Mouse (Mus musculus): ENCODE measurements around the gene Aldoc. TPM values are rescaled to one million over a fixed set of nuclear protein-coding genes. Genes with fewer than 3 reads are reported as not detected.
A peak's percentile ranks its signal among the peaks of the same experiment; 100 is the strongest.
"Not testable (repeated sequence)": the region's sequence is repeated elsewhere in the genome, so short reads cannot be mapped to it uniquely, and the experiment has no call there.

Gene Aldoc
- 144 and 175 TPM in 2 replicates for polyA plus RNA-seq (2015; fragmentation: Nextera tagmentation; extraction: Ambion mirVana)

GRCm38 (mm10) chr11:78322860-78323259 lies at the start of gene Aldoc:
Gene Aldoc, plus strand, starts transcription at chr11:78322968.
- peak within 1 kb of the TSS; percentile 17 for H3K4me3 ChIP-seq
- no peaks in the 10 kb centered on the region for H3K27me3 ChIP-seq
- peak within 1 kb of the TSS; percentile 69 for H3K27ac ChIP-seq
- H3K9ac ChIP-seq, result peak within 1 kb of the TSS; percentile 40; the same call in 1 of the 2 replicates
- peak within 1 kb of the TSS; percentile 41 for H3K4me2 ChIP-seq
- peaks cover 22% of the 10 kb centered on the region for H3K4me1 ChIP-seq (replicated peaks)
- H3K36me3 ChIP-seq, result 0 out of 2 replicates have a peak, but pooled peaks cover 6% of the 10 kb centered on the region
- peak; percentile 85 for ATAC-seq (ENCODE audit: low FRiP score)
- H3K9me3 ChIP-seq, result no peaks in the 10 kb centered on the region
- 8% methylated on average over 15 of the region's 15 CpGs for WGBS

- H3K4me1 ChIP-seq (replicated peaks), result peaks cover 4% of the 10 kb centered on the region
- no peak for ATAC-seq (ENCODE audit: low FRiP score)
- H3K36me3 ChIP-seq, result peaks cover 96% of the 10 kb centered on the region
- H3K27me3 ChIP-seq, result no peaks in the 10 kb centered on the region
- WGBS, result 100% methylated on average over 1 of the region's 1 CpGs
- no peak overlapping the region for H3K4me2 ChIP-seq
- H3K27ac ChIP-seq, result no peak overlapping the region
- no peak overlapping the region for H3K9ac ChIP-seq
- H3K4me3 ChIP-seq, result no peak overlapping the region
- no peaks in the 10 kb centered on the region for H3K9me3 ChIP-seq
These were observed 47.2 kb upstream of the Aldoc start for GRCm38 (mm10) chr11:78275596-78275995.

- H3K9me3 ChIP-seq; H3K9ac ChIP-seq; H3K27me3 ChIP-seq; H3K4me1 ChIP-seq (replicated peaks); H3K4me2 ChIP-seq; H3K27ac ChIP-seq; ATAC-seq (ENCODE audit: low FRiP score); H3K4me3 ChIP-seq: not testable (repeated sequence)
- peaks cover 98% of the 10 kb centered on the region for H3K36me3 ChIP-seq
- WGBS, result 92% methylated on average over 4 of the region's 4 CpGs
These were observed 46.6 kb upstream of the Aldoc start for GRCm38 (mm10) chr11:78276169-78276568.

DNA sequence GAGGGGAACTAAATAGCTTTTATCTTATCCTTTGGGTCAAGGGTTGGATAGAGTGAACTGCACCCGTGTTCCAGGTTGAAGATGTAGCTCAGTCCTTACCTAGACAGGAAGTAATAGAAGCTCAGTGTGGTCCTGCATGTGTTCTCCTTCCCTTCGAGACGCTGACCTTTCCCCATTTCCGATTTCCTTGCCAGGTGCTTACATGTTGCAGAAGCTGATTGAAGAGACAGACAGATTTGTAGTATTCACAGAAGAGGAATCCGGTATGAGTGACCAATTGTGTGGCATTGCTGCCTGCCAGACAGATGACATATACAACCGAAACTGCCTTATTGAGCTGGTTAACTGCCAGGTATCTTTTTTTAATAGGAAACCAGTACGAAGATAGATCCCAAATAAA lies 43.9 kb upstream of the Aldoc start:
- 91% methylated on average over 7 of the region's 7 CpGs for WGBS
- no peak for ATAC-seq (ENCODE audit: low FRiP score)
- Histone ChIP-seq H3K36me3 (peaks cover 98% of the 10 kb centered on the region), H3K9me3 (no peaks in the 10 kb centered on the region), H3K4me3 (no peak overlapping the region), H3K27me3 (no peaks in the 10 kb centered on the region), H3K27ac (no peak overlapping the region), H3K4me1 (replicated peaks) (no peaks in the 10 kb centered on the region), H3K9ac (no peak overlapping the region), H3K4me2 (no peak overlapping the region)

DNA sequence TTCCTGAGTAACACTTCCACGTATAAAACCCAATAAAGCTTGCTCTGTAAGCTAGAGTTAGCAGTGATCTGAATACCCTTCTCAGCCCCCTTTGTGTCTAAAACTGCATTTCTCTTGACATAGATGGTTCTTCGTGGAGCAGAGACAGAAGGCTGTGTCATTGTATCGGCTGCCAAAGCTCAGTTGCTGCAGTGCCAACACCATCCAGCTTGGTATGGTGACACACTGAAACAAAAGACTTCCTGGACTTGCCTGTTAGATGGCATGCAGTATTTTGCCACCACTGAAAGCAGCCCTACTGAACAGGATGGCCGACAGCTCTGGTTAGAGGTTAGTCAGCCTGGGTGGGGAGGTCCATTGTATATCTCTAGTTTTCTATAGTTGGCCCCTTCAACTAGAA lies 43.2 kb upstream of the Aldoc start:
- Histone ChIP-seq H3K4me2 (no peak overlapping the region), H3K4me3 (no peak overlapping the region), H3K36me3 (peaks cover 98% of the 10 kb centered on the region), H3K4me1 (replicated peaks) (no peaks in the 10 kb centered on the region), H3K27ac (no peak overlapping the region), H3K9me3 (no peaks in the 10 kb centered on the region), H3K27me3 (no peaks in the 10 kb centered on the region), H3K9ac (no peak overlapping the region)
- WGBS, result 89% methylated on average over 4 of the region's 4 CpGs
- ATAC-seq (ENCODE audit: low FRiP score), result no peak

- Histone ChIP-seq H3K4me1 (replicated peaks) (no peaks in the 10 kb centered on the region), H3K9me3 (no peaks in the 10 kb centered on the region), H3K4me3 (no peak overlapping the region), H3K4me2 (no peak overlapping the region), H3K27me3 (no peaks in the 10 kb centered on the region), H3K36me3 (peaks cover 88% of the 10 kb centered on the region), H3K9ac (no peak overlapping the region), H3K27ac (no peak overlapping the region)
- WGBS, result 93% methylated on average over 7 of the region's 7 CpGs
- ATAC-seq (ENCODE audit: low FRiP score), result no peak
These were observed 33.5 kb upstream of the Aldoc start for GRCm38 (mm10) chr11:78289146-78289763.

GRCm38 (mm10) chr11:78290654-78291053 lies 32.1 kb upstream of the Aldoc start, which contains the start of gene BC030499:
Gene BC030499, plus strand, starts transcription at chr11:78290841.
- WGBS, result 93% methylated on average over 4 of the region's 4 CpGs
- H3K27me3 ChIP-seq, result no peaks in the 10 kb centered on the region
- no peaks in the 10 kb centered on the region for H3K9me3 ChIP-seq
- H3K4me1 ChIP-seq (replicated peaks), result no peaks in the 10 kb centered on the region
- H3K4me2 ChIP-seq, result no peak within 1 kb of the TSS
- H3K27ac ChIP-seq, result no peak within 1 kb of the TSS
- H3K4me3 ChIP-seq, result no peak within 1 kb of the TSS
- peaks cover 81% of the 10 kb centered on the region for H3K36me3 ChIP-seq
- H3K9ac ChIP-seq, result no peak within 1 kb of the TSS
- ATAC-seq (ENCODE audit: low FRiP score), result no peak

DNA sequence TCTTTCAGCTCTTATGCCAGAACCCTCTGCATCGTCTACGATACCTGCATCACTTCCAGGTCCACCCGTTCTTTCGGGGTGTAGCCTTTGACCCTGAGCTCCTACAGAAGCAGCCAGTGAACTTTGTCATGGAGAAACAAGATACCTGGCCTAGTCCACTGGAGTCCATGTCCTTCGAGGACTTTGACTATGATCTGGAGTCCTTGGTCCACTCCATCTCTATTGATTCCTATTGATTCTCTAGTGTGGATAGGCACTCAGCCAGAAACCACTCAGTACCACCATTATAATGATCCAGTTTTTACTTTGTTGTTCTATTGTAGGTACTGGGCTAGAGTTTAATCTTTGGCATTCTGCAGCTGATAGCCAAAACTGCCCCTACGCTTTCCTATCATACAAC lies 28.2 kb upstream of the Aldoc start:
- peaks cover 49% of the 10 kb centered on the region for H3K36me3 ChIP-seq
- H3K27me3 ChIP-seq, result no peaks in the 10 kb centered on the region
- ATAC-seq (ENCODE audit: low FRiP score), result no peak
- H3K27ac ChIP-seq, result no peak overlapping the region
- WGBS, result 97% methylated on average over 6 of the region's 6 CpGs
- H3K4me1 ChIP-seq (replicated peaks), result no peaks in the 10 kb centered on the region
- H3K4me3 ChIP-seq, result no peak overlapping the region
- no peak overlapping the region for H3K4me2 ChIP-seq
- no peaks in the 10 kb centered on the region for H3K9me3 ChIP-seq
- H3K9ac ChIP-seq, result no peak overlapping the region

GRCm38 (mm10) chr11:78300917-78301316 lies 21.9 kb upstream of the Aldoc start:
- WGBS, result 67% methylated on average over 7 of the region's 7 CpGs
- Histone ChIP-seq H3K9me3 (no peaks in the 10 kb centered on the region), H3K9ac (peak overlapping the region; percentile 64), H3K27me3 (no peaks in the 10 kb centered on the region), H3K4me2 (peak overlapping the region; percentile 99), H3K4me1 (replicated peaks) (peaks cover 10% of the 10 kb centered on the region), H3K36me3 (0 out of 2 replicates have a peak, but pooled peaks cover 12% of the 10 kb centered on the region), H3K4me3 (peak overlapping the region; percentile 60), H3K27ac (peak overlapping the region; percentile 58)
- ATAC-seq (ENCODE audit: low FRiP score), result peak; percentile 36

DNA sequence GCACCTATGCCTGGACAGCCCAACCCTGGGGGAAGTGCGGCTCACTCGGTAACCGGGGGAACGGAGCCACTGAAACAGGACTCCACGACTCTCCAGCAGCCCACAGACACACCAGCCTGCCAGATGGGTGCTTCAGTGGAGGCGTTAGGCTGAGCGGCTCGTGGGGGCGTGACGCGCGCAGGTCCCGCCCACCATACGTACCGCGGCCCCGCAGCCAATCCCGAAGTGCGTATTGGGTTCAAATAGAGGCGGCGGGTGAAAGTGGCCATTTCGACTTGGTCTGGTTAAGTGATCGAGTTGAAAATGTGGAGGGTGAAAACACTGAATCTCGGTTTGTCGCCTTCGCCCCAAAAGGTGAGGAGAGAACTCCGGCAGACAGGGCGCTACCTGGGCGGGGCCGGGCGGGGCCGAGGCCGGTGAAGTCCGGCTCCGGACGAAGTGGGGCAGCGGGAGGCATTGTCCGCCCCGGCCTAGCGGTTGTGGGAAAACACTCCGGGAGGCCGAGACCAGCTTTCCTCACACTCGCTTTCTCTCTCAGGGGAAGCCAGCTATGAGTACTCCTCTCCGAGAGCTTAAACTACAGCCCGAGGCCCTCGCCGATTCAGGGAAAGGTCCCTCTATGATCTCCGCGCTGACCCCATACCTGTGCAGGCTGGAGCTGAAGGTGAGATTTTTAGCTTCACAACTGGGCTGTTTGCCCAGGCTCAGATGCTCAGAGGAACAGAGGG lies 21.2 kb upstream of the Aldoc start, which contains the start of gene Spag5:
Gene Spag5 (plus strand): TSS at position 173 of the 728 bp plus-strand sequence.
- no peaks in the 10 kb centered on the region for H3K9me3 ChIP-seq
- peak within 1 kb of the TSS; percentile 60 for H3K4me3 ChIP-seq
- WGBS, result under 1% methylated on average over 49 of the region's 49 CpGs
- ATAC-seq (ENCODE audit: low FRiP score), result peak; percentile 99
- H3K9ac ChIP-seq, result peak within 1 kb of the TSS; percentile 64
- H3K27me3 ChIP-seq, result no peaks in the 10 kb centered on the region
- peak within 1 kb of the TSS; percentile 99 for H3K4me2 ChIP-seq
- H3K4me1 ChIP-seq (replicated peaks), result peaks cover 10% of the 10 kb centered on the region
- H3K27ac ChIP-seq, result peak within 1 kb of the TSS; percentile 58
- 0 out of 2 replicates have a peak, but pooled peaks cover 8% of the 10 kb centered on the region for H3K36me3 ChIP-seq

- Histone ChIP-seq H3K36me3 (0 out of 2 replicates have a peak, but pooled peaks cover 12% of the 10 kb centered on the region), H3K9ac (no peak overlapping the region), H3K9me3 (no peaks in the 10 kb centered on the region), H3K4me1 (replicated peaks) (peaks cover 10% of the 10 kb centered on the region), H3K4me2 (no peak overlapping the region), H3K4me3 (no peak overlapping the region), H3K27ac (no peak overlapping the region), H3K27me3 (no peaks in the 10 kb centered on the region)
- ATAC-seq (ENCODE audit: low FRiP score), result no peak
- WGBS, result 93% methylated on average over 4 of the region's 4 CpGs
These were observed 17.5 kb upstream of the Aldoc start for GRCm38 (mm10) chr11:78305272-78305671.

GRCm38 (mm10) chr11:78310861-78311511 lies 11.8 kb upstream of the Aldoc start:
- H3K4me1 ChIP-seq (replicated peaks), result no peaks in the 10 kb centered on the region
- H3K4me3 ChIP-seq, result no peak overlapping the region
- no peaks in the 10 kb centered on the region for H3K9me3 ChIP-seq
- H3K27ac ChIP-seq, result no peak overlapping the region
- WGBS, result 82% methylated on average over 8 of the region's 8 CpGs
- peaks cover 7% of the 10 kb centered on the region; the same call in 1 of the 2 replicates for H3K36me3 ChIP-seq
- no peak for ATAC-seq (ENCODE audit: low FRiP score)
- no peak overlapping the region for H3K4me2 ChIP-seq
- H3K27me3 ChIP-seq, result no peaks in the 10 kb centered on the region
- H3K9ac ChIP-seq, result no peak overlapping the region

Measured in hindbrain, embryonic 13.5 days (tissue).